Mouse (Mus musculus) liver, postnatal 0 days (tissue): ENCODE measurements at regions not wholly inside any gene's neighbourhood (a gene's known extent, or its start where the extent isn't known, plus 50 kb on each side); places are given as distances from the start of the nearest gene placed in this dataset.

Source experiments
- CTCF ChIP-seq: sonication (generic); IDR thresholded peaks from 2 replicates; pipeline ENCODE4 v1.5.1; 2016; ENCODE audit warnings: antibody characterized with exemption, low read depth
- EP300 ChIP-seq: IDR thresholded peaks from 2 replicates; pipeline ENCODE4 v1.6.1; 2016; ENCODE audit warnings: antibody characterized with exemption, low read depth, mild to moderate bottlenecking

DNA sequence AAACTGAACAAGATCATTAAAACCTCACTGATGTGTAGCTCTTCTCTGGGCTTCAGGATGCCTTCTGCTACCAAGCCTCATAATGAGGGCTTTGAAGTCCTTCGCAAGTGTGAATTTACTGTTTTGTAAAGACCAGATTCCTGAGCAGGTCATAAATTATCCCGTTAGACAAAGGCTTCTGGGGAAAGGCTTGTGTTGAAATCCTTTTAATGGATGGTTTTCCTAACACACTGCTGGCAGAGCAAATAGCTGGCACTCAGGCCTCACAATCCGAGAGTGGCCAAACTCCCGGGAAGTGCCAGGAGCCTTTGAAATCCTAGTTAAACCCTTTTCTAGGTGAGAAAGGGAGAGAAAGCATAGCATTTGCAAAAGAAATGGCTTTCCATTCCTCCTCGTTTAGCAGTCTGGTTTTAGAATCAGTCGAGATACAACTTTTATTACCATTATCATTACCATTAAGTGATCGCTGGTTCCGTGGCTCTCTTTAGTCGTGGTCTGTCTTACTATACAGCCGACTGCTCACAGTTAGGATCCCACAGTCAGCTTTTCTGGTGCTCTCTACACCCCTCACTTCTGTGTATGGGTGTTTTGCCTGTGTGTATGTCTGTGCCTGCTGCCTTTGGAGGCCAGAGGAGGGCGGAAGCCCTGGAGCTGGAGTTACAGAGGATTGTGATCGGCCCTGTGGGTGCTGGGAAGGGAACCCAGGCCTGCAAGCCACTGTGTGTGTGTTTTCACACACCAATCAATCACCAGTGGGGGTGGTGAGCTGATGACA lies 73.2 kb downstream of the Foxb1 start:
- TF ChIP-seq EP300 (no peak), CTCF (no peak)
